In the genomic region with DNA sequence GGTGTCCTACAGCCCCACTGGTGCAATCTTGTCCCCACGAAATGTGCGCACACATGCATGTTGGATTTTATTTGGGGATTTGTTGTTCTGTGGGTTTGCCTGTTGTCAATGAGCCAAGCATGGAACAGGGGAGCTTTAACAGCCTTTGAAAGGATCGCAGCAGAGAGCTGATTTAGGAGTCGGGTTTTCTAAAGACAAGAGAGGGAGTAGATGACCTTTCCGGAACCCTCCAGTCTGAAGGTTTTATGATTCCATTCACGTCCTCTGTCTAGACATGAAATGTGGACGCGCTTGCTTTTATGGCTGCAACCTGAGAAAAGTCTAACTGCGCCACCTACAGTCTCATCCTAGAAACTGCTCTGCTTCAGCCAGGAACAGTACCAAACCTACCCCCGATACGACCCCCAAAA, we compare ENCODE assay signal across 9 mouse cellular contexts. TPM values are rescaled to one million over a fixed set of nuclear protein-coding genes. Genes with fewer than 3 reads are reported as not detected.
DNase-seq lines count a peak whose midpoint lies in the region; ATAC-seq and TF ChIP-seq lines count a peak whose summit lies in the region.
"Had no signal": no experiment of that assay in that cellular context is flagged by ENCODE, and none has a peak within 500 bp of the region (broad histone marks: within the 10 kb centered on the region; RNA-seq: fewer than 3 reads in every experiment).

No protein-coding gene starts in this region.

- no peak for TF ChIP-seq POLR2A in limb, embryonic 14.5 days (IDR thresholded peaks at IDR 0.05; ENCODE audit: borderline replicate concordance, extremely low read depth, insufficient read depth, insufficient read length)

- H3K4me3 ChIP-seq in C2C12 (ENCODE audit: insufficient read depth, poor library complexity, severe bottlenecking), result no peak overlapping the region
- H3K4me3 ChIP-seq in heart, embryonic 14.5 days (ENCODE audit: control insufficient read depth in 1 of 2, insufficient read depth in 1 of 2, low read depth in 1 of 2, low read length in 2 of 2), result no peak overlapping the region
- peak overlapping the region; percentile 24 for H3K4me3 ChIP-seq in kidney, embryonic 16.5 days (ENCODE audit: low read length)
- H3K4me3 ChIP-seq in limb, embryonic 14.5 days (replicated peaks; ENCODE audit: low read length), result 0 out of 2 replicates have a peak overlapping the region, but pooled peaks have one; percentile 4
- H3K4me3 ChIP-seq in neural tube, embryonic 11.5 days (ENCODE audit: low read depth, low read length), result no peak overlapping the region
- H3K4me3 ChIP-seq: erythroblast, embryonic 14.5 days had no signal

- H3ac ChIP-seq in C2C12 (ENCODE audit: control insufficient read depth, insufficient read length, low read depth), result no peak overlapping the region

- H3K4me1 ChIP-seq in heart, embryonic 14.5 days (ENCODE audit: control insufficient read depth in 2 of 2, insufficient read depth in 2 of 2, low read length in 2 of 2), result 0 out of 4 replicates have a peak, but pooled peaks cover 0 to 3% of the 10 kb centered on the region in 2 experiments
- peaks cover 9% of the 10 kb centered on the region for H3K4me1 ChIP-seq in kidney, embryonic 16.5 days (ENCODE audit: insufficient read depth, low read length)
- H3K4me1 ChIP-seq in limb, embryonic 14.5 days (ENCODE audit: control insufficient read depth, insufficient read depth, low read length), result no peaks in the 10 kb centered on the region
- 0 out of 2 replicates have a peak, but pooled peaks cover 5% of the 10 kb centered on the region for H3K4me1 ChIP-seq in neural tube, embryonic 11.5 days (ENCODE audit: control insufficient read depth, insufficient read depth, low read length)

- no peak overlapping the region for H3K27ac ChIP-seq in heart, embryonic 14.5 days (replicated peaks in 1 of 2; ENCODE audit: control insufficient read depth in 1 of 2, insufficient read depth in 1 of 2, low read depth in 2 of 2, low read length in 2 of 2)
- H3K27ac ChIP-seq in kidney, embryonic 16.5 days (ENCODE audit: low read length), result no peak overlapping the region
- H3K27ac ChIP-seq in limb, embryonic 14.5 days (replicated peaks; ENCODE audit: low read depth, low read length), result no peak overlapping the region
- H3K27ac ChIP-seq in neural tube, embryonic 11.5 days (ENCODE audit: low read depth, low read length), result peak overlapping the region; percentile 46; the same call in 1 of the 2 replicates

- 28% methylated on average over 11 of the region's 11 CpGs for WGBS in heart, embryonic 14.5 days
- 6% methylated on average over 11 of the region's 11 CpGs for WGBS in kidney, embryonic 16.5 days
- WGBS in limb, embryonic 14.5 days, result 12% methylated on average over 11 of the region's 11 CpGs
- WGBS in neural tube, embryonic 11.5 days, result 14% methylated on average over 11 of the region's 11 CpGs

- no peaks in the 10 kb centered on the region for H3K79me2 ChIP-seq in C2C12 (ENCODE audit: control insufficient read depth, insufficient read depth)

- peak; percentile 33 for TF ChIP-seq CTCF in C2C12 (IDR thresholded peaks at IDR 0.05; ENCODE audit: control insufficient read depth, insufficient read depth, insufficient read length)

- H3K27me3 ChIP-seq in C2C12 (ENCODE audit: control insufficient read depth, insufficient read depth, insufficient read length), result no peaks in the 10 kb centered on the region
- H3K27me3 ChIP-seq in heart, embryonic 14.5 days (ENCODE audit: control insufficient read depth, insufficient read depth, low read length), result no peaks in the 10 kb centered on the region
- peaks cover 6% of the 10 kb centered on the region; the same call in 1 of the 2 replicates for H3K27me3 ChIP-seq in kidney, embryonic 16.5 days (ENCODE audit: insufficient read depth, low read length)
- no peaks in the 10 kb centered on the region; the same call in 1 of the 2 replicates for H3K27me3 ChIP-seq in limb, embryonic 14.5 days (ENCODE audit: control insufficient read depth, insufficient read depth, low read length)
- no peaks in the 10 kb centered on the region for H3K27me3 ChIP-seq in neural tube, embryonic 11.5 days (ENCODE audit: control insufficient read depth, insufficient read depth, low read length)

- peak; percentile 58 for DNase-seq in ZHBTc4 (ENCODE audit: low read depth, low spot score)
- peak; percentile 92 for DNase-seq in embryo, embryonic 10.5 days (ENCODE audit: low spot score)
- DNase-seq in limb, embryonic 14.5 days (ENCODE audit: low spot score), result peak; percentile 80
- DNase-seq in neural tube, embryonic 11.5 days (ENCODE audit: low spot score), result peak; percentile 82
- DNase-seq in yolk sac, embryonic 10.5 days (ENCODE audit: low spot score), result peak; percentile 35

- no peaks in the 10 kb centered on the region for H3K9me3 ChIP-seq in heart, embryonic 14.5 days (ENCODE audit: control insufficient read depth, low read length)
- no peaks in the 10 kb centered on the region for H3K9me3 ChIP-seq in kidney, embryonic 16.5 days (ENCODE audit: low read length)
- H3K9me3 ChIP-seq in limb, embryonic 14.5 days (ENCODE audit: control insufficient read depth, low read length), result no peaks in the 10 kb centered on the region
- H3K9me3 ChIP-seq in neural tube, embryonic 11.5 days (ENCODE audit: control insufficient read depth, low read length), result no peaks in the 10 kb centered on the region

- H3K36me3 ChIP-seq in C2C12 (ENCODE audit: control insufficient read depth, insufficient read depth), result no peaks in the 10 kb centered on the region
- no peaks in the 10 kb centered on the region for H3K36me3 ChIP-seq in heart, embryonic 14.5 days (ENCODE audit: control insufficient read depth, insufficient read depth, low read length)
- H3K36me3 ChIP-seq in kidney, embryonic 16.5 days (ENCODE audit: insufficient read depth, low read length), result no peaks in the 10 kb centered on the region
- no peaks in the 10 kb centered on the region for H3K36me3 ChIP-seq in limb, embryonic 14.5 days (ENCODE audit: control insufficient read depth, insufficient read depth, low read length)
- no peaks in the 10 kb centered on the region for H3K36me3 ChIP-seq in neural tube, embryonic 11.5 days (ENCODE audit: control insufficient read depth, insufficient read depth, low read length)

- 0 out of 2 replicates have a peak overlapping the region, but pooled peaks have one; percentile 26 for H3K4me2 ChIP-seq in heart, embryonic 14.5 days (ENCODE audit: low read length)
- peak overlapping the region; percentile 48 for H3K4me2 ChIP-seq in kidney, embryonic 16.5 days (replicated peaks; ENCODE audit: low read depth, low read length)
- H3K4me2 ChIP-seq in limb, embryonic 14.5 days (replicated peaks; ENCODE audit: low read depth, low read length, severe bottlenecking), result peak overlapping the region; percentile 28
- 0 out of 2 replicates have a peak overlapping the region, but pooled peaks have one; percentile 7 for H3K4me2 ChIP-seq in neural tube, embryonic 11.5 days (ENCODE audit: low read depth)

- no peak for ATAC-seq in heart, embryonic 14.5 days (ENCODE audit: insufficient number of reproducible peaks, insufficient read depth, low FRiP score, low read depth)
- peak; percentile 82 for ATAC-seq in kidney, embryonic 16.5 days (ENCODE audit: low FRiP score, low TSS enrichment)
- peak; percentile 83 for ATAC-seq in limb, embryonic 14.5 days (ENCODE audit: low FRiP score, low read depth)
- ATAC-seq in neural tube, embryonic 11.5 days (ENCODE audit: insufficient read depth, low FRiP score, low TSS enrichment), result peak; percentile 81

- no peaks in the 10 kb centered on the region for H3K79me3 ChIP-seq in C2C12 (ENCODE audit: low read depth)

- no peak overlapping the region for H3K9ac ChIP-seq in heart, embryonic 14.5 days (ENCODE audit: low read length)
- 0 out of 2 replicates have a peak overlapping the region, but pooled peaks have one; percentile 30 for H3K9ac ChIP-seq in kidney, embryonic 16.5 days (replicated peaks; ENCODE audit: low read length)
- H3K9ac ChIP-seq in limb, embryonic 14.5 days (ENCODE audit: low read depth, low read length, severe bottlenecking), result no peak overlapping the region
- no peak overlapping the region for H3K9ac ChIP-seq in neural tube, embryonic 11.5 days (ENCODE audit: low read length)

TF ChIP-seq in C2C12, 6 proteins besides CTCF, POLR2A, EP300 and RAD21:
- no peak for TF ChIP-seq USF1 (IDR thresholded peaks at IDR 0.05; ENCODE audit: low read depth)
- no peak for TF ChIP-seq FOSL1 (IDR thresholded peaks at IDR 0.05; ENCODE audit: insufficient read depth, low read length, poor library complexity, severe bottlenecking)
- no peak for TF ChIP-seq MYOG (IDR thresholded peaks at IDR 0.05; ENCODE audit: control insufficient read depth, extremely low read depth, insufficient read length)
- TF ChIP-seq MAX (IDR thresholded peaks at IDR 0.05), result no peak
- TF ChIP-seq CEBPB (IDR thresholded peaks at IDR 0.05; ENCODE audit: low read depth), result no peak
- no peak for TF ChIP-seq MYOD1 (IDR thresholded peaks at IDR 0.05; ENCODE audit: control insufficient read depth, insufficient read length, low read depth)
TF ChIP-seq in C2C12: peak in this region for 0.

RNA-seq across cellular contexts. Expression of a gene that starts 23.5 kb away (rescaled TPM):
- polyA plus RNA-seq in C2C12 (2012; fragmentation: generic; extraction: Trizol), result 17.1 TPM
- 25.9 and 30.4 TPM in 2 replicates for polyA plus RNA-seq in heart, embryonic 14.5 days (2014; fragmentation: Nextera tagmentation; extraction: Ambion mirVana)
- polyA plus RNA-seq in kidney, embryonic 16.5 days (2015; fragmentation: Nextera tagmentation; extraction: Ambion mirVana), result 33.8 and 36.6 TPM in 2 replicates
- 38.3 and 51.0 TPM in 2 replicates for polyA plus RNA-seq in limb, embryonic 14.5 days (2012; rRNA removed)
- polyA plus RNA-seq in limb, embryonic 14.5 days (2014; fragmentation: Nextera tagmentation; extraction: Ambion mirVana), result 41.2 and 46.4 TPM in 2 replicates
- polyA plus RNA-seq in neural tube, embryonic 11.5 days (2014; fragmentation: Nextera tagmentation; extraction: Ambion mirVana), result 64.9 and 65.6 TPM in 2 replicates

Comparison
In these comparisons a context has a peak if more than half of its experiments do, and no peak if none do; other contexts are left out.
1. H3K4me3 ChIP-seq: peak in kidney, embryonic 16.5 days (single experiment) and limb, embryonic 14.5 days (single experiment); none in C2C12 (single experiment), heart, embryonic 14.5 days (0 of 2) and neural tube, embryonic 11.5 days (single experiment).
2. DNase-seq: peak in every context shown above with its lines; median percentile 92 in embryo, embryonic 10.5 days; 82 in neural tube, embryonic 11.5 days; 80 in limb, embryonic 14.5 days; 58 in ZHBTc4; 35 in yolk sac, embryonic 10.5 days.
3. Peak in every context shown above with its lines, with median percentiles within 50 percentile points of each other: H3K4me2 ChIP-seq.